Mouse (Mus musculus): Measurements from ENCODE around the gene Scfd2. TPM values are rescaled to one million over a fixed set of nuclear protein-coding genes. Genes with fewer than 3 reads are reported as not detected.

Scfd2 gene
- total RNA-seq, 2 experiments from 2014 or later: 25.7 to 26.6 TPM

DNA sequence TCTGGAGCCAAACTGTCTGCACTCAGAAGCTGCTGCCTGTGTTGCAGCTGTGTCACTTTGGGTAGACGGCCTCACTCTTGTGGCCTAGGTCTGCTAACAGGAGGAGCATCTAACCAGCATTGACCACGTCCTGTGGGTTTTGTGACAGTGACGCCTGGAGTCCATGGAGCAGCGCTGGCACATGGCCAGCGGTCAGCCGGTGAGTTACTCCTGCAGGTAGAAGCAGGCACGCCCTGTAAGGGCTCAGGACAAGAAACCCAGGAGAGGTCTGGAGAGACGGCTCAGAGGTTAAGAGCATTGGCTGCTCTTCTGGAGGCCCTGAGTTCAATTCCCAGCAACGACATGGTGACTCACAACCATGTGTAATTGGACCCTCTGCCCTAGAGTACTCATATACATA is 347.0 kb downstream of the Scfd2 start:
- intact Hi-C loops (cut with DNase I): no loop called here
- DNase-seq (ENCODE audit: extremely low spot score in 1 of 2, low spot score in 2 of 2): no peak

DNA sequence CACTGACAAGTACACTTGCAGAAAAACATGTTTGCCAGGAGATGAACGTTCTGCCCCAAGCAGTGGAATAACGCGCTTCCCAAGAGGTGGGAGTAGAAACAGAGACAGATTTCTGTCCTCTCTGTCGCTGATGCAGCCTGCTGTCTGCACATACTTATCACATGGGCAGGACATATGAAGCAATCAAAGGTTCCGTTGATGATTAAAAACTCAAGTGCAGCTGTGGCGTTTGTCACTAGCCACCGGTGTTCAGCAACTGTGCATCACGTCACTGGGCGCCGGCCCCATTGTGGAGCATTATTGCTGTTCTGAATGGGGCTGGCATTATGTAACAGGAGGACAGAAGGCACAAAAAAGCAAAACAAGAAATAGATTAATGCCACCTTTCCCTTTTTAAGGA is 348.4 kb downstream of the Scfd2 start:
- intact Hi-C loops (cut with DNase I): no loop called here
- no peak for DNase-seq (ENCODE audit: extremely low spot score in 1 of 2, low spot score in 2 of 2)

DNA sequence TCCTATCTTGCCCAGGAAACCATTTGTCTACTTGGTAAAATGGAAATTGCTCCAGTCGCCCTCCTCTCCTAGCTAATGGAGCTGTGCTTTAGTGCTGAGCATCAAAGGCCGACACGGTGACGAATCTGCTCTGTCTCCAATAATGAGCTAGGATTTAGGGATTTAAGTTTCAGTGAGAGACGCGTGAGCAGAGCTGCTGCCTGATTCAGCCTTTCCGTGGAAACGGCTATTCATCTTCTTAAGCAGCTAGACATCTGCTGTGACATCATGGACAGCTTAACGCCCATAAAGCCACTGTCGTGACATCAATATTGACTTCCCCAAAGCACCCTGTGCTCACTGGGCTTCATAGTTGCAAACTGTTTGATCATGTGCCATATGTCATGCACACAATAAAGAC is 351.3 kb downstream of the Scfd2 start:
- intact Hi-C loops (cut with DNase I): no loop called here
- DNase-seq (ENCODE audit: extremely low spot score in 1 of 2, low spot score in 2 of 2): no peak

DNA sequence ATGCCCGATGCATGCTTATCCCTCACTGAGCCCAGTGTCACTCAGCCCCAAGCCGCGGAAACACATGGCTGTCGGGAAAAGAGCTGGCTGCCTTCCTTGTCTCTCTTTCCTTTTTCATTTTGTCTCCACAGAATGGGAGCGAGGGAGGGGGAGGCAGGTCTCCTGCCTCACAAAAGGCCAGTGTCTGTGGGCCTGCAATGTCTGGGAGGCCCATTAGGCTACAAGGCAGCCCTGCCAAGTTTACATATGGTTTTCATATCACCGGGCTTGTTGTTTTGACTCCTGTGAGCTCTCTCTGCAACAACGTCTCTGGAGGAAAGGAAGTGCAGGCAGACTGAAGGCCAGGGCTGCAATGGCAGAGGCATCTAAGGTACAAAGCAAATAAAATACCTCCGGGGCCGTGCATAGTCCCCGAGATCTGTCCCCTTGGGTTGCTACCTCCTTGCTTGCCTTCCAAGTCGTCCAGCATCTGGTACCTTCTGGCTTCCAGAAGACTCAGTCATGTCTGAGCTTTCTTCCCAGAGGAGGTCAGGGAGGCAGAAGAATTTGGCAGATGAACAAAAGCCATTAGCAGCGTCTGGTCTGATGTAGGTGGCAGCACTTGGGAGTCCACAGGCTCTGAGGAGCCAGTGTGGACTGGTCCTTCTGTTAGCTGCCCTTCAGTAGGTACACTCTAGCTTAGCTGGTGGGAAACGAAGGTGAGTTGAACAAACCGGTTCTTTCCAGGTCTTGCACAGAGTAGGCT is 355.9 kb downstream of the Scfd2 start:
- intact Hi-C loops (cut with DNase I): no loop called here
- no peak for DNase-seq (ENCODE audit: extremely low spot score in 1 of 2, low spot score in 2 of 2)

DNA sequence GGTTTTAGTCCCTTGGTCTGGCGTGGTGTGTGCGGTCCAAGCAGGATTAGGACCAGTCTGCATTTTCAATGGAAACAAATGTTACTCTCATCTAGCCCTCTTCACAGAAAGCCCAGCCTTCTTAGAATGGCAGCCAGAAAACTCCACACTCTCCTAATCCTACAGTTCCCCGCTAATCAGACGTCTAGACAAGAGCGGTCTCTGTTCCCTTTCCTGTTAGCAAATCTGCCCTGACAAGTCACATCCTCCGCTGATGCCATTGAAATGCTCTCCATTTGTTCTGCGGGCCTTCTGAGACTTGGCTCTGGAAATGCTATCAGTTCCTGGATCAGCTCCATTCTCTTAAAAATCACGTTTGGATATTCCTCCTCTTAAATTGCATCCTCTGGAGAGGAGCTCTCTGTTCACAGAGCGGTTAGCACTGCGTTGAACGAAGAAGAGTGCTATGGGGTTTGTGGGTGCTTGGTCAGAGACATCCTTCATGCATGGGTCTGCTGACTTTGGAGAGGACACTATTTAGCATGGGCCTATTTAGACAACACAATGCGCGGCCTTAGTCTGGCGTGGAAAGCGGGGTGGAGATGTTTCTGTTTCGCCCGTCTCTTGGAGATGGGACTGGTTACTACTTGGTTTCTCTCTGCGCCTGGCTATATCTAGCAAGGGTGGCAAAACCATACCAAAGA is 358.3 kb downstream of the Scfd2 start:
- DNase-seq (ENCODE audit: extremely low spot score in 1 of 2, low spot score in 2 of 2): no peak
- intact Hi-C loops (cut with DNase I): no loop called here

DNA sequence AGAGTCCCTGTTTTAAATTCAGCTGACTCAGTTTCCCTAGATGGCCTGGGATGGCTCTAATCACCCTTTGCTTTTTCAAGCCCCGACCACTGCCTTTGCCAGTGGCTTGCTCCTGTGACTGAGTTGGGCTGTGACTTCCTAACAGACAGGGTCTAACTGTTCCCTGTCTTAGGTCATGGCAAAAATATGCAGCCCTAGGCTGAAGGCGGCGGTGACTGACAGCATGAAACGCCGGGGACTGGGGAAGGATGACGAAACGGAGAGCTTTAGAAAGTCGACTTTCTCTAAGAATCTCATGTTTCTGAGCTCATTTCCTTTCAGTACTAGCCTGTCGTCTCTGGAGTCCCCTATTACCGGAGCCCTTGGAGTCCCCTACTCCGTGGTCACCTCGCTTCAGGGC is 359.4 kb downstream of the Scfd2 start:
- intact Hi-C loops (cut with DNase I): no loop called here
- DNase-seq (ENCODE audit: extremely low spot score in 1 of 2, low spot score in 2 of 2): no peak

DNA sequence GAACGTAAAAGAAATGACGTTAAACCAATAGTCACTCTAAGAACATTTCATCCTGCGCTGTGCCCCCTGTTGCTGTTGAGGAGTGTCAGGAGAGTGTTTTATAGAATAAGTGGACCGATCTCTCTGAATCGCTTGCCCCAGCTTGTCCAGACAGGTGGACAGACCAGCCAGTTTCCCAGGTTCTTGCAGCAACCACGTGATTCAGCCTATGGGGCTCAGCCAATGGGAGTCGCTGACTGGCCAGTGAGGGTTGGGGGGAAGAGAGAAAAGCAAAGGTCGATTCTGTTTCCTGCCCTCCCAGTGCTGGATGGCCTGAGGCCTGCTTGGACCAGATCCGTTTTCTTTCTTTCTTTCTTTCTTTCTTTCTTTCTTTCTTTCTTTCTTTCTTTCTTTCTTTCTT is 359.8 kb downstream of the Scfd2 start:
- intact Hi-C loops (cut with DNase I): no loop called here
- DNase-seq (ENCODE audit: extremely low spot score in 1 of 2, low spot score in 2 of 2): no peak

DNA sequence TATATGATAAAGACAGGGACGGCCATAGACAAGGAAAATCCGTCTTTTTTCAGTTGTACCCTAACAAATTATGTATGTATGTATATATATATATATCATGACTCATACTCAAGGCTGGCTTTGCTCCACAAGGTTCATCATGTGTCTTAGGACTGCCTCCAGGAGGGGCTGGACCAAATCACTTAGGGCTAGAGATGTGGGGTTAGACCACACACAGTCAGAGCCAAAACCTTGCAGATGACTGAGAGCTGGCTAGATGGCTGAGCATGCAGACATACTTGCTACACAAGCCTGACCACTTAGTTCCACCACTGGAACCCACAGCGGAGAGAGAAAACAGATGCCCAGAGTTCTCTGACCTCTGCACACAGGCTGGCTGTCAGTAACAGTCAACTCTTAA is 363.5 kb downstream of the Scfd2 start:
- DNase-seq (ENCODE audit: extremely low spot score in 1 of 2, low spot score in 2 of 2): no peak
- intact Hi-C loops (cut with DNase I): no loop called here

DNA sequence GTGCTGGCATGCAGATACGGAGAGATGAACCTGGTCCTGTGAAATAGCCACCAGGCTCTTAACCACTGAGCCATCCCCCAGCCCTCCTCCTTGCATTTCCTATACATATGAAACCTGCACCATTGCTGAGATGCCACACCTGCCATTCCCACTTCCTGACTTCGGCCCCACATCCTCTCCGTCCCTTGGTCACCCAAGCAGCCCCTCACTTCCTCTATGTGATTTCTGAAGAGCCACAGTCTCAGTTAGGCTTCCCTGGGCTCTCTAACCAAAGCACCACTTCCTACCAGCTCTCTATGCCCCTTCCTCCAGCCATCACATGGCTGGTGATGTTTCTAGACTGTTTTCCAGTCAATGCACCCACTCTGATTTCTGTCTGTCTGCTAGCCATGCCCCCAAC is 364.9 kb downstream of the Scfd2 start:
- intact Hi-C loops (cut with DNase I): no loop called here

DNA sequence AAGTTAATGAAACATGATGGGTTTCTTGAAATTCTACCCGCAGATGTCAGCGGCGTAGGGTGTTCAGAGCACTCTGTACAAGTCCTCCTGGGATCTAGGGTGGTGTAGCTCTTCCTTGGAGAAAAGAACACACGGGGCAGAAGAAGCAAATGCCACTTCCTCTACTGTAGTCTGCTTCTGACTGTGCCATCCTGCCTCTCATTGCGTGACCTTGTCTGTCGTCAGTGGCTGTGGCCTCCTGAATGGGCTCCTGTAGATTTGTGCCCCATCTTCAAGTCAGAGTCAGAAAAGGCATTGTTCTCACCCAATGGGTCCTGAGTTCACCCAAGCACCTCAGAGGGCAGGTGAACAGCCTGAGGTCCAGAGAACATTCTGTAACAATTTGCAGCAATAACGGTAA is 367.0 kb downstream of the Scfd2 start:
- DNase-seq (ENCODE audit: extremely low spot score in 1 of 2, low spot score in 2 of 2): no peak
- intact Hi-C loops (cut with DNase I): no loop called here

More for the DNA sequence above, 364.9 kb downstream of the Scfd2 start:
- DNase-seq (ENCODE audit: extremely low spot score in 1 of 2, low spot score in 2 of 2): no peak

DNA sequence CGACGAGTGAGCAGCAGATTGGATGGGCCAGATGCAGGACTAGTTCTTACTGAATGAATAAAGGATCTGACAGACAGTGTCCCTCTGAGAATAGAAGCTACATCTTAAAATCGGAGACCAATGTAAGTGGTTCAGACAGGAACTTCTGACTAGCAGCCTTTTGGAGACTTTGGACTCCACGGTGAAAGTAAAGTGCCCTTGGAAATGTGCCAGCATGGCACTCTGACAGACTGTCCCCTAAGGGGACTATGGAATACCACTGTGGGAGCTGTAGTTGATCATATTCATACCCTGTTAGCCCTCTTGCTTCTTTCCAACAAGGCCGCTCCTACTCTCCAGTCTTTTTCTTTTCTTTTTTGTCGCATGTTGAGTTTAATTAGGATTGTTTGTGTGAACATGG is 368.4 kb downstream of the Scfd2 start:
- intact Hi-C loops (cut with DNase I): no loop called here

DNA sequence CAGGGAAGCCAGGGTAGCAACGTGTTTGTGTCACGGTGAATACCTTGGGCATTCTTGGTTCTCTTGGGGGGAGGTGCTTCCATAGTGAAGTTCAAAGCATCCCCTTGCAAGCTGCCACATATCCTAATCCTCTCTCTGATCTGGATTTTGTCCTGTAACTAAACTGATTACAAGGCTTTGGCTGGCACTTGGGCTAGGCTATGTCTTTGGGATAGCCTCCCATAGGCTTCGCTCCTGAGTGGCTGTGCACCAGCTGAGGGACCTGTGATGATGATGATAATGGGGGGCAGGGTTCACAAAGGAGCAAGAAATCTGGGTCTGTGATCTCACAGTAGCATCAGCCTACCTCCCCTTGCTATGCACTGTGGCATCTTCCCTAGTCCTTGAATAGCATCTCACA is 369.5 kb downstream of the Scfd2 start:
- intact Hi-C loops (cut with DNase I): no loop called here
- no peak for DNase-seq (ENCODE audit: extremely low spot score in 1 of 2, low spot score in 2 of 2)

More for the DNA sequence above, 368.4 kb downstream of the Scfd2 start:
- no peak for DNase-seq (ENCODE audit: extremely low spot score in 1 of 2, low spot score in 2 of 2)

DNA sequence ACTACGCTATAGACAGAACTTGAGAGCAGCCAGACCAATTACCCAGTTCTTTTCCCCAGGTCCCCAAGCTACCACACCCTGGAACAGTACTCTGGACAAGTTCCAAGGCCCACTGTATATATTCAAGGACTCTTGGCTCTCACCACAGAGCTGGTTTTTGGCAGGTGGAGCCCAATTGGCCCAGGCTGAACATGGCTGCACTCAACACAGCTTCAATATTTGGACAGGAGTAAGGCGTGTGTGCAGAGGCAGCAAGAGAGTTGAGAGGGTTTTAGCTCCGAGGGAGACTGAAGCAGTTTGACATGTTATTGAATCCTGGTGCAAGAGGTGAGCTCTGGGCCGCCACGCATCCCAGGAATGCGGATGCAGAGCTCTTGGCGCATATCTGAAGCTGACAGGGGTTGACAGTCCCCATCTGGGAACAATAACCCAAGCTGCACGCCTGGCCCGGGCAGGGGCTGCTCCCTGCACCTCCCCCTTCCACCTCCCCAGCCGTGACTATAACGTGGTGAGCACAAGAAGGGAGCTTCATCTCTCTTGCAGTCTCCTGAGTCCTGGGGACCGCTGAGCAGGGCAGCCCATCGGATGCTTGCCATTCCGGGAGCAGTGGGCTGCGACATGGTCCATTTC is 370.1 kb downstream of the Scfd2 start:
- DNase-seq (ENCODE audit: extremely low spot score in 1 of 2, low spot score in 2 of 2): no peak

DNA sequence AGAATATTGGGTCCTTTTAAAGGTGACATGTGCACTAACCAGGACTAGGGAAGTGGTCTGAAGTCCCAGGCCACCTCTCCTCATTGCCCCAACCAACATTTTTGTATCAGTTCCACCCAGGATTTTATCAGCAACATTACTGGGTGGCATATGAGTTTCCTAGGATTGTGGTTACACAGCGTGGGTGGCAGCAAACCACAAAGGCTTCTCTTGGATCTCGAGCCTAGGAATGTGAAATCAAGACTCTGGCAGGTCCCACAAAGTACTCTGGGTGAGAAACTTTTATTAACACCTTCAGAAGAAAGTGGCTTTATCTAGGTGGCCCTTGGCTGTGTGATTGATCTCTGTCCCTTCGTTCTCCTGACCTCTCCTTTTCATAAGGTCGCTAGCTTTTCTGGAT is 371.2 kb downstream of the Scfd2 start:
- DNase-seq (ENCODE audit: extremely low spot score in 1 of 2, low spot score in 2 of 2): no peak
- intact Hi-C loops (cut with DNase I): no loop called here

More for the DNA sequence above, 370.1 kb downstream of the Scfd2 start:
- intact Hi-C loops (cut with DNase I): no loop called here

DNA sequence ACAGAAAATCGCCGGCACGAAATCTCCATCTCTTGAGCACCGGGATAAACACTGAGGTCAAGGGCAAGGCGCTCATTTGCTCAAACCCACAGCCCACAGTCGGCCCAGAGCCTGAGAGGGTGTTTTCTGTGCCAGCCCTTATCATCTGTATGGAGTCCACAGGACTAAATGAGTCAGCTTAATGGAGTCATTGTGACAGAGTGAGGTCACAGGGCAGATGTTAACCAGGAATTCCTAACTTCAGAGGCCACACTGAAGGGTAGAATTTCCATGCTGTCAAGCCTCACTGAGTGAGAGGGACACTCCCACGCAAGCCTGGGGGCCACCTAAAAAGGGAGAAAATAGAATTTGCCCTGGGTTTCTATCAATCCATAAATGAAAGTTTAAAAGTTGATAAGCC is 371.7 kb downstream of the Scfd2 start:
- no peak for DNase-seq (ENCODE audit: extremely low spot score in 1 of 2, low spot score in 2 of 2)
- intact Hi-C loops (cut with DNase I): no loop called here

DNA sequence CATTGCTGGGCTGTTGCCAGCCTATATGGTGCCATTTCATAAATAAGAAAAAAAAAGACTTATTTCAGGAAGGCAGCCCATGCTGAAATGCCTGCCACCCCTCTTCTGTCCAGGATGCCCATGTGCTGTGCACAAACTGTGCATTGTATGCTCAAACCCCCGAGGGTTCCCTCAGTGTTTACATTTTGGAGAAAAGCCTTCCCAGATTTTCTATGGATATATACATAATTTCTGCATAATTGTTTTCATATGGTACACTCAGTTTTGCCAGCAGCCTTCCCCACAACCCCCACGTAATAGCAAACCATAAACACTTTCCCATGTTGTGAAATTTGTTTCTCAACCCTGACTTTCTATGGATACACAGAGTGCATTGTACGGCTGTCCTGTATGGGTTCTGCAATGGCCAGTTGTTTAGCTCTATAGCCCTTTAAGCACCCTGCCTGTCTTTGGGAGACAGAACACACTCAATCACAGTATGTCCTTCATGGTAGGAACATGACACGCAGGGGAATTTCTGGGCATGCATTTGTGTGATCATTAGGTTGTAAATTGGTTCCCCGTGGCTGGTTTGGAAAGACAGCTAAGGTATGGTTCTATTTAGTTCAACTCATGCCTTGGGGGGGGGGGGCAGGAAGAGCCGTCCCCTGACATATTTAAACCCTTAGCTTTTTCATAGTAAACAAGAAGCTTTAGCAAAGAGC is 372.5 kb downstream of the Scfd2 start:
- intact Hi-C loops (cut with DNase I): no loop called here
- DNase-seq (ENCODE audit: extremely low spot score in 1 of 2, low spot score in 2 of 2): no peak

DNA sequence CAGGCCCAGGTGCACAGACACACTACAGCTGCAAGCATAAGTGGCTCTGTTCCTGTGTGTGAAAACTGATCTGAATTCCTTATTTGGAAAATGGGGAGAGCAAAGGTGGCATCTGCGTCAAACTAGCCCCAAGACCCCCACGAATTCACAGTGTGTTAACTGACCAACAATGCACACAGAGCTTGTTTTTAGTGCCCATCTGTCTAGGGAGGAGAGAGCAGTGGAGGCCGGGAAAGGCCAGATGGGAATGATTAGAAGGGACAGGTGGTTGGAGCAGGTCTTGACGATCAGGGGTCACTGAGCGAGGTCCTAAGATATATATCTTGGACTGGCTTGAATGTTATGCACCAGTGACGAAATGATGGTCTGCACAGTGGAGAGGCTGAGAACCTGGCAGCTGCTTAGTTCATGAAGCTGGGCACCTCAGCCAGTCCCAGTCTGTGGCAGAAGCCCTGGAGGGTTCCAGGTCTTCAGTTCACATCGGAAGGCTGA is 375.7 kb downstream of the Scfd2 start:
- intact Hi-C loops (cut with DNase I): no loop called here
- no peak for DNase-seq (ENCODE audit: extremely low spot score in 1 of 2, low spot score in 2 of 2)

Data from left cerebral cortex, postnatal 10 days (tissue).